Mouse (Mus musculus): Measurements from ENCODE around the gene Cntnap2. TPM values are rescaled to one million over a fixed set of nuclear protein-coding genes. Genes with fewer than 3 reads are reported as not detected.

Gene Cntnap2
- total and polyA plus RNA-seq, 3 experiments, result 0.05 TPM; not detected in 2

DNA sequence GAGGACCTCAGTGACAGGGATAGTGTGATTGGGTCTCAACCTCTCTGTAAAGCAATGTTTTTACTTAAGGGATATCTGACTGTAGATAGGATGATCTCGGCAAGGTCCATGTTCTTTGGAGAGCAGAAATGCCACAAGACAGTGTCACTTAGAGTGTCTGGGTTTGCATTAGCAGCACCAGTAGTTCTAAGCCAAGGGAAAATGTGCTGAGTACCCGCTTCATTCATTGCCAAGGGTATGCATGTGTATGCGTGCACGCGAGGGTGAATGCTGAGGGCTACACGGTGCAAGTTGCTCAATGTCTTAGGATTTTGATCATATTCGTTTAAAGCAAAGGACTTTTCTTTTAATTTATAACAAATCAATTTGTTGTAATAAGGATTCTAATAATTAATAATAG is 2185.5 kb downstream of the Cntnap2 start:
- Histone ChIP-seq H3K4me1 (ENCODE audit: insufficient read depth, low read depth, low read length) (no peaks in the 10 kb centered on the region), H3K27me3 (ENCODE audit: insufficient read depth, low read length) (peaks cover 3% of the 10 kb centered on the region), H3K9me3 (replicated peaks) (no peaks in the 10 kb centered on the region), H3K4me3 (ENCODE audit: low read depth, low read length) (no peak overlapping the region), H3K36me3 (replicated peaks) (no peaks in the 10 kb centered on the region)
- ATAC-seq (ENCODE audit: extremely low read depth, insufficient number of reproducible peaks, low FRiP score, poor library complexity, severe bottlenecking) (no peak), DNase-seq (ENCODE audit: low spot score) (no peak)
- TF ChIP-seq POLR2AphosphoS5 (IDR thresholded peaks at IDR 0.05; ENCODE audit: insufficient replicate concordance, low read depth, low read length) (no peak), CTCF (IDR thresholded peaks at IDR 0.05; ENCODE audit: low read depth, low read length) (no peak), TAL1 (conservative IDR thresholded peaks at IDR 0.05; ENCODE audit: low read depth, low read length) (no peak), GATA1 (IDR thresholded peaks at IDR 0.05; ENCODE audit: borderline replicate concordance, low read length) (no peak), GATA2 (IDR thresholded peaks at IDR 0.05; ENCODE audit: borderline replicate concordance, low read depth, low read length) (no peak)

DNA sequence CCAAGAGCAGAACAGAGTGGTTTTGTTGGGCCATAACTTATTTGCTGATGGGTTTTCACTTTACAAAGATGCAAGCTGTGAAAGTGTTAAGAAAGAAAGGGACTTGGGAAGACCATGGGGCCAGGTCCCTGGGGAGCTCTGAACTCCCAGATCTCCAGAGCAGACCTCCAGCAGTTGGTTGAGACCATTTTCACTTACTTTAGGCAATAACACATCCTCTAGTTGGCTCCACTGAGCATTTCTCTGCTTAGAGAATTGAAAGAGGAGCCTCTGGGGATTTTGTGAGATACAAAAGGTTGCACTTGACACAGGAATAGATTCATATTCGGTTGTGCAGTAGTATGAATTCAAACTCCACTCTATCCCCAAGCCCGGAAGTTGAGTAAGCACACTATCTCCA is 2196.1 kb downstream of the Cntnap2 start:
- Histone ChIP-seq H3K36me3 (replicated peaks) (no peaks in the 10 kb centered on the region), H3K27me3 (ENCODE audit: insufficient read depth, low read length) (peaks cover 2% of the 10 kb centered on the region; the same call in 1 of the 2 replicates), H3K4me1 (ENCODE audit: insufficient read depth, low read depth, low read length) (no peaks in the 10 kb centered on the region), H3K4me3 (ENCODE audit: low read depth, low read length) (no peak overlapping the region), H3K9me3 (replicated peaks) (no peaks in the 10 kb centered on the region)
- ATAC-seq (ENCODE audit: extremely low read depth, insufficient number of reproducible peaks, low FRiP score, poor library complexity, severe bottlenecking), result no peak
- no peak for DNase-seq (ENCODE audit: low spot score)
- TF ChIP-seq POLR2AphosphoS5 (IDR thresholded peaks at IDR 0.05; ENCODE audit: insufficient replicate concordance, low read depth, low read length) (no peak), CTCF (IDR thresholded peaks at IDR 0.05; ENCODE audit: low read depth, low read length) (no peak), TAL1 (conservative IDR thresholded peaks at IDR 0.05; ENCODE audit: low read depth, low read length) (no peak), GATA1 (IDR thresholded peaks at IDR 0.05; ENCODE audit: borderline replicate concordance, low read length) (no peak), GATA2 (IDR thresholded peaks at IDR 0.05; ENCODE audit: borderline replicate concordance, low read depth, low read length) (no peak)

DNA sequence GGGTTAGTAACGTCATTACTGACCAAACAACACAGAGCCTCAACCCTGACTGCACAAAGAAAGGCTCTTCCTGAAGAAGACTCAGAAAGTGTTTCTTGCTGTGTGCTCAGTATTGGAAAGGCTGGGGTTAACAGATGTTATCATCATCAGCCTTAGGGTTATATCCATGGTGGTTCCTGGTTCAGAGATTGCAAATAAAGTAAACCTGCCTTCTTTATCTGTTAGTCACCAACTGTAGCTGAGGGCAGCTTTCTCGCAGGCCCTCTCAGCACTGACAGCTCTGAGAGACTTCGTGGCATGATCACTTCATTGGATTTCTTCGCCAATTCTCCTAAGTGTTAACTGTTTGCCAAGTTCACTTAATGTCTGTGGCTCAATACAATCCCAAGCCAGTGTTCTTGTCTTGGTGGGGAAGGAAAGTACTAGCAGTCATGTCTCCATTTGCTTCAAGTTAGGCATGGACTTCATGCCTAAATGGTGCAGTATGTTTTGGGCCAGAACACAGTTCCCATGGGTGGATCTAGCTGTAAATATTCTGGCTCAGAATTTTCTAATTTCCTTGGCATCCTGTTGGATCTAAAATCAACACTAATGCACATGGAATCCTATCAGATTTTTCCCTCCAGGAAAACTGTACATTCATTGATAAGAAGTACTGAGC is 2197.2 kb downstream of the Cntnap2 start:
- no peak for DNase-seq (ENCODE audit: low spot score)
- peaks cover 2% of the 10 kb centered on the region; the same call in 1 of the 2 replicates for H3K27me3 ChIP-seq (ENCODE audit: insufficient read depth, low read length)
- no peaks in the 10 kb centered on the region for H3K4me1 ChIP-seq (ENCODE audit: insufficient read depth, low read depth, low read length)
- no peak overlapping the region for H3K4me3 ChIP-seq (ENCODE audit: low read depth, low read length)
- ATAC-seq (ENCODE audit: extremely low read depth, insufficient number of reproducible peaks, low FRiP score, poor library complexity, severe bottlenecking), result no peak
- TF ChIP-seq GATA2 (IDR thresholded peaks at IDR 0.05; ENCODE audit: borderline replicate concordance, low read depth, low read length), result no peak
- TF ChIP-seq POLR2AphosphoS5 (IDR thresholded peaks at IDR 0.05; ENCODE audit: insufficient replicate concordance, low read depth, low read length), result no peak
- TF ChIP-seq TAL1 (conservative IDR thresholded peaks at IDR 0.05; ENCODE audit: low read depth, low read length), result no peak
- no peak for TF ChIP-seq CTCF (IDR thresholded peaks at IDR 0.05; ENCODE audit: low read depth, low read length)
- TF ChIP-seq GATA1 (IDR thresholded peaks at IDR 0.05; ENCODE audit: borderline replicate concordance, low read length), result no peak
- no peaks in the 10 kb centered on the region for H3K36me3 ChIP-seq (replicated peaks)
- H3K9me3 ChIP-seq (replicated peaks), result no peaks in the 10 kb centered on the region

DNA sequence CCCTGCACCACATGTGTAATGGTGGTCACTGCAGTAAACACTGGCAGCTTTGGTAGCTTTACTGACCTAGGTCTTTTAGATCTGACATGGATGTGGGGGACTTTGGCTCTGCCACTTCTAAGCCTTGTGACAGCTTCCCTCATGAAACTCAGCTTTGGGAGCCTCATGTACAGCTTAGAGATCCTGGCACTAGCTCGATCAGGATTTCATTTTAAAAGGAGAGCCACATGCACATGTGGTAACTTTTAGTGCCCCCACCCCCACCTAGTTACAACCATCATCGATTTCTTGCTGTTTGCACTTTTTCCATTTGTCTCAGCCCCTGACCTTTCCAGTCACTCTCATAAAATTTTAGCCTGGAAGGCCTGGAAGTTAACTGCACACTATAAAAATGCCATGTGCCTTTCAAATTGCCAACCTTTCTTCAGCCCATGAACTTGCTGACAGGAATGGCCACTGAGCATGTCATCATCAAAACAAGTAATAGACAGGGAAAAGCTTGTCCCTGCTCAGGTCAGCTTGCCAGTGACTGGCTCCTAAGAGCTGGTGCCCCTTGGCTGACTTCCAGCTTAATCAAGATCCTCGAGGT is 2197.9 kb downstream of the Cntnap2 start:
- TF ChIP-seq GATA2 (IDR thresholded peaks at IDR 0.05; ENCODE audit: borderline replicate concordance, low read depth, low read length) (no peak), CTCF (IDR thresholded peaks at IDR 0.05; ENCODE audit: low read depth, low read length) (no peak), TAL1 (conservative IDR thresholded peaks at IDR 0.05; ENCODE audit: low read depth, low read length) (no peak), GATA1 (IDR thresholded peaks at IDR 0.05; ENCODE audit: borderline replicate concordance, low read length) (no peak), POLR2AphosphoS5 (IDR thresholded peaks at IDR 0.05; ENCODE audit: insufficient replicate concordance, low read depth, low read length) (no peak)
- no peak overlapping the region for H3K4me3 ChIP-seq (ENCODE audit: low read depth, low read length)
- ATAC-seq (ENCODE audit: extremely low read depth, insufficient number of reproducible peaks, low FRiP score, poor library complexity, severe bottlenecking) (no peak), DNase-seq (ENCODE audit: low spot score) (no peak)
- H3K36me3 ChIP-seq (replicated peaks), result no peaks in the 10 kb centered on the region
- H3K9me3 ChIP-seq (replicated peaks), result no peaks in the 10 kb centered on the region
- no peaks in the 10 kb centered on the region for H3K4me1 ChIP-seq (ENCODE audit: insufficient read depth, low read depth, low read length)
- H3K27me3 ChIP-seq (ENCODE audit: insufficient read depth, low read length), result peaks cover 2% of the 10 kb centered on the region; the same call in 1 of the 2 replicates

GRCm38 (mm10) chr6:47259626-47260114 is 2200.5 kb downstream of the Cntnap2 start:
- H3K27me3 ChIP-seq (ENCODE audit: insufficient read depth, low read length), result no peaks in the 10 kb centered on the region
- H3K9me3 ChIP-seq (replicated peaks), result no peaks in the 10 kb centered on the region
- no peak overlapping the region for H3K4me3 ChIP-seq (ENCODE audit: low read depth, low read length)
- H3K4me1 ChIP-seq (ENCODE audit: insufficient read depth, low read depth, low read length), result no peaks in the 10 kb centered on the region
- no peak for ATAC-seq (ENCODE audit: extremely low read depth, insufficient number of reproducible peaks, low FRiP score, poor library complexity, severe bottlenecking)
- no peaks in the 10 kb centered on the region for H3K36me3 ChIP-seq (replicated peaks)
- no peak for DNase-seq (ENCODE audit: low spot score)
- no peak for TF ChIP-seq GATA2 (IDR thresholded peaks at IDR 0.05; ENCODE audit: borderline replicate concordance, low read depth, low read length)

DNA sequence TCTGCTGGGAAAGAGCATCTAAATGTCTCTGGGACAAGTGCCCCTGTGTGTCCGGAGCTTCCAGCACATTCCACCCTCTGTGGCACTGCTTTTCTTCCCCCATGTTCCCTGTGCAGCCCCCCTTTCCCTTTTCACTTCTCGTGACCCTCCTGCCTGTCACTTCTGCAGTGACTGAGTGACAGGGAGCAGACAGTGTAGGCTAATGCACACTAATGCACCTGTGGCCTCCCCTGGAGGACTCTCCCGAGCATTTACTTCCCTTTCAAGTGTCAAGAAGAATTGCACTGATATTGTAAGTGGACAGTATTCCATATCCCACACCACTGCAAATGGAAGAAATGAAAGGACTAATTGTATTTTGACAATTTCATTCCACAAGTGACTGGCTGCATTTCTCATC is 2208.1 kb downstream of the Cntnap2 start:
- Histone ChIP-seq H3K4me3 (ENCODE audit: low read depth, low read length) (no peak overlapping the region), H3K36me3 (replicated peaks) (no peaks in the 10 kb centered on the region), H3K9me3 (replicated peaks) (no peaks in the 10 kb centered on the region), H3K4me1 (ENCODE audit: insufficient read depth, low read depth, low read length) (no peaks in the 10 kb centered on the region), H3K27me3 (ENCODE audit: insufficient read depth, low read length) (peaks cover 5% of the 10 kb centered on the region)
- no peak for DNase-seq (ENCODE audit: low spot score)
- no peak for TF ChIP-seq GATA2 (IDR thresholded peaks at IDR 0.05; ENCODE audit: borderline replicate concordance, low read depth, low read length)
- no peak for ATAC-seq (ENCODE audit: extremely low read depth, insufficient number of reproducible peaks, low FRiP score, poor library complexity, severe bottlenecking)

Data from G1E (cell line).